Mouse (Mus musculus) A20 (cell line): Measurements from ENCODE around the gene Gm11549.

Experiments
- DNase-seq: peaks from one replicate; pipeline ENCODE4 v3.0.0-alpha.2; 2011; ENCODE audit warnings: low read depth, low spot score

The Gm11549 gene

DNA sequence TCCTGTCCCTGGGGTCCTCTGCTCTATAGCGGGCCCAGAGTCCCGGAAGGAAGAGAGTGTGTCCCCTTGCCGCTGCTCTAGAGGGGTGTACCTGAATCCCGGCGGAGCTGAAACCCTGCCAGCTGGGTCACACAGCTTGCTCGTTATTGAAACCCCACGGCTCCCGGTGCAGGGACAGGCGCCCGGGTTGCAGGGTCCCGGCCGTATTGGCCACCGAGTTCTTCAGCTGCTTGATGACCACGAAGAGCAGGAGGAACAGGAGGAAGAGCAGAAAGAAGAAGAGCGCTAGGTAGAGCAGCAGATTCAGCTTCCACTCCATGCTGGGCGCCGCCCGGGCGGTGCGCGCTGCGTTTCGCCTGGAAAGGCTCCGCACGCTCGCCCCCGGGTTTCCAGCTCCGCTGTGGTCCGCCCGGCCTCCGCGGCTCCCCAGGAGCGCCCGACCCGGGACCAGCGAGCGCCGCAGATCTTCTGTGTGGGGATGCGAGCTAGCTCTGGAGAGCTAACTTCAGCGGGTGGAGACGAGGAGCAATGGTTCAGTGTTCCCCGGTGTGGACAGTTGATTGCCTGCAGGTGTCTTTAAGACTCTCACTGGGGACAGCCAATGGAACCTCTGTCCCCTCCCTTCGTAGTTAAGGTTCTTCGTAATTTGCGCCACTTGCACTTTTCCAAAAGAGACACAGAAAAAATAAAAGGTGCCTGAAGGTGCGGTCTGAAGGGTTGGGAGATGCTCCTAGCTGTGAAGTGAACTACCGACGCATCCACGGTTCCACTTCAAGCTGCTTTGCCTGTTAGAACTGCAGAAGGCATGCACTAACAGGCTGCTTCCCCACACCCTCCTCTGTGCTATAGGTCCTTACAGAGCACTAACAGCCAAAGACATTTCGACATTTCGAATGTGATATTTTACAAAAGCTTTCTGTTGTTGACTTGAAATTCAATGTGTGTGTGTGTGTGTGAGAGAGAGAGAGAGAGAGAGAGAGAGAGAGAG is at the start of gene Gm11549:
Gm11549 (minus strand) TSS at position 741 of the 988 bp plus-strand sequence.
- no peak for DNase-seq

- DNase-seq, result no peak
Observed at GRCm38 (mm10) chr3:36569836-36570235, 48.2 kb upstream of the Gm11549 start.

GRCm38 (mm10) chr3:36563666-36564065 is 42.1 kb upstream of the Gm11549 start:
- no peak for DNase-seq

DNA sequence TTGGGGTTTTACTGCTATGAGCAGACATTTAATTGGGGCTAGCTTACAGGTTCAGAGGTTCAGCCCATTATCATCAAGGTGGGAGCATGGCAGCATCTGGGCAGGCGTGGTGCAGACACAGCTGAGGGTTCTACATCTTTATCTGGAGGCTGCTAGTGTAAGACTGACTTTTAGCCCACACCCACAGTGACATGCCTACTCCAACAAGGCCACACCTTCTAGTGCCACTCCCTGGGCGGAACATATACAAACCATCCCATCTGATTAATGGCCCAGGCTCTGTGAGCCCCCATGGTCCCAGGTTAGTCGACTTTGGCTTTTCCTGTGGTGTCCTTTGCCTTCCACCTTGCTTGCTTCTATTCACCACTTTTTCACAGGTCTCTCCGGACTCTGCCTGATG is 38.0 kb upstream of the Gm11549 start:
- DNase-seq, result no peak

GRCm38 (mm10) chr3:36557601-36558000 is 36.0 kb upstream of the Gm11549 start:
- DNase-seq, result no peak

GRCm38 (mm10) chr3:36552406-36553047 is 30.9 kb upstream of the Gm11549 start, which contains the start of gene Exosc9:
Gene Exosc9, plus strand, starts transcription at chr3:36552606.
- peak; percentile 90 for DNase-seq

GRCm38 (mm10) chr3:36551851-36552384 is 30.3 kb upstream of the Gm11549 start:
- no peak for DNase-seq

- peak; percentile 30 for DNase-seq
Observed at GRCm38 (mm10) chr3:36551343-36551742, 29.7 kb upstream of the Gm11549 start.

- no peak for DNase-seq
Observed at GRCm38 (mm10) chr3:36544961-36545360, 23.3 kb upstream of the Gm11549 start.

DNA sequence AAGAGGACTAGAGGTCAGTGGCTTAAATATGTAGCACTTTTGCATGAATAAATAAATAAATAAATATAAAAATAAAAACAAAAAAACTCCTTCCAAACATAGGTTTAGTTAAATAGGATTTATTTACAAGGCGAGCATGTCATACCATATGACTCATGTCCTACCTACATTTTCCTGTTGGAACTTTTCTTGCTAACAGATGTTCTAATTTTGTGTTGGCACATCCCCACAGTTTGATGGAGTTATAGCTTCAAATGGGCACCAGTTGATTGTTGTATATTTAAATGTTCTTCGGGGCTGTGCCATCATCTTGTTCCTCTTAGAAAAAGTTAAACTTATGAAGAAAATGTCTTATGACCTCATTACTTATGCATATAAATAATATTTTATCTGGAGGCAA is 19.8 kb upstream of the Gm11549 start:
- no peak for DNase-seq

GRCm38 (mm10) chr3:36540756-36541155 is 19.1 kb upstream of the Gm11549 start:
- DNase-seq, result no peak

- no peak for DNase-seq
Observed at GRCm38 (mm10) chr3:36537701-36538470, 16.3 kb upstream of the Gm11549 start.

GRCm38 (mm10) chr3:36536041-36536440 is 14.4 kb upstream of the Gm11549 start:
- no peak for DNase-seq

- no peak for DNase-seq
Observed at GRCm38 (mm10) chr3:36533201-36533672, 11.6 kb upstream of the Gm11549 start.

- no peak for DNase-seq
Observed at GRCm38 (mm10) chr3:36532738-36533137, 11.1 kb upstream of the Gm11549 start.

GRCm38 (mm10) chr3:36531979-36532542 is 10.4 kb upstream of the Gm11549 start:
- peak; percentile 37 for DNase-seq

DNA sequence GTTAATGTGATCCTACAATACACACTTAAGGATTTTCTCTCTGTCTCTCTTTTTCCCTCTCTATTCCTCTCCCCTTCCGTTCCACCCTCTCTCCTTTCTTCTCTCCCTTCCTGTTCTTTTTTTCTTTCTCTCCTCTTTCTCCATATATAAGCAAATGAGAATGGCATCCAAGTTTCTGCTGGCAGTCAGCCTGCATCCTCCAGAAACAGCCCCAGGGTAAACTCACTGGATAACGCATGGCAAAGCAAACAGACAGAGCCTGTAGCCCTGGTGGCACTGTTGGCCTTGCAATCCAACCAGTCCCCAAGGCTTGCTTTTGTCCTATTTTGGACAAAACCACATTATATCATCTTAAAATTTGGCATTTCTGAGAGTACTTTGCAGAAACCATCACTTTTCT is 9.6 kb upstream of the Gm11549 start:
- no peak for DNase-seq

GRCm38 (mm10) chr3:36530781-36531180 is 9.2 kb upstream of the Gm11549 start:
- no peak for DNase-seq

DNA sequence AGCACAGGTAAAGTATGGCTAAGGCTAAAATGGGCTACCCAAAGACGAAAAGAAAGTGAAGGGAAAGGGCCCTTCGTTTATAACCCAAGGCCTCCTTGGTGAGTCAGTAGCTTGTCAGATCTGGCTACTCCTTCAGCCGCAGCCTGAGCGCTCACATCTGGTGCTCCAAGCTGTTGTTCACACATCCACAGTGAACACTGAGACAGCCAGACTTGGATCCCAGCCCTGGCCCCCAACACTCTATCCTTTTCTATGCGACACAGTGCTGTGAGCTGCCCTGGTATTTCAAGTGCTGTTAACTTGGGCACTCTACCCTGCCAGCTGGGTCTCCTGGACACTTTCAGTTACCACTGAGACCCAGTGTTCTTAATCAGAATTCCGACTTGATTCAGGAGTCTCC is 8.7 kb upstream of the Gm11549 start:
- DNase-seq, result no peak

DNA sequence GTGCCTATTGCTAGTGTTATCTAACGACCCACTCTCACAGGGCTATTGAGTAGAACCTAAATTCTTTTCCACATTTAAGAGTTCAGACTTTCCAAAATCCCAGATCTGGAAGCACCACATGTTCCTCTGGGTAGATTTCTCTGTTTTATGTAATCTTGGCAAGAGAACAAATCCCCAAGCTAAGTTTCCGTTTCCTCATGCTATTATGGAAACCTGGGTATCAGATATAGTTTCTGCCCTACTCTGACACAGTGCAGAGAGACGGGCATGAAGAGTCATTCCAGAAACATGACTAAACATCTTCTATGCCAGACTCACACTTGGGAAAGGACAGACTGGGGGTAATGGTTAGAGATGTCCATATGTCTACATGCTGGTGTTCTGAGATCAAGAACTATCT is 2.9 kb upstream of the Gm11549 start:
- DNase-seq, result no peak

- no peak for DNase-seq
Observed at GRCm38 (mm10) chr3:36522137-36522536, 524 bp upstream of the Gm11549 start.
